Mouse (Mus musculus) stomach, postnatal 0 days (tissue): Measurements from ENCODE around the gene Etfbkmt.

ENCODE experiments used
- CTCF ChIP-seq: IDR thresholded peaks from 2 replicates; pipeline ENCODE4 v1.5.1; 2016; ENCODE audit warnings: antibody characterized with exemption, low read depth, mild to moderate bottlenecking, moderate library complexity
- EP300 ChIP-seq: optimal IDR thresholded peaks from 2 replicates; pipeline ENCODE3; 2016; ENCODE audit warnings: antibody characterized with exemption

DNA sequence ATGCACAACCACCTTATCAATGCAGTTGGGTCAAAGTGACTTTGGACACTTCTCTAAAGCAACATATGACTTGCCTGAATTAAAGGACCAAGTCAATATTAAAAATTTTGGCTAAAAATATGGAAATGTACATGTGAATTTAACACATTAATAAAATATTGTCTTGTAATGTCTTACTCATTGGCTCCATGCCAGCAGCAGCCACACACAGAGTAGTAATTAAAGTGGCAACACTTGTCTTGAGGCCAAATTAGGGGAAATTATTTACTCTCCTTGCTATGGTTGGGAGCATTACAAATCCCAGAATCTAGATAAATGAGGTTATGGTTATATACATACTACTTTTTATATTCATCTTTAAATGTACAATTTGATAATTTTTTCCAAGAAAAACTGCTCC is 22.7 kb upstream of the Etfbkmt start:
- no peak for TF ChIP-seq CTCF
- no peak for TF ChIP-seq EP300
